Mouse (Mus musculus): Measurements from ENCODE around the gene Mis18bp1. TPM values are rescaled to one million over a fixed set of nuclear protein-coding genes. Genes with fewer than 3 reads are reported as not detected.

Mis18bp1 gene
- polyA plus RNA-seq (2012) = 3.4 and 4.4 TPM in 2 replicates

DNA sequence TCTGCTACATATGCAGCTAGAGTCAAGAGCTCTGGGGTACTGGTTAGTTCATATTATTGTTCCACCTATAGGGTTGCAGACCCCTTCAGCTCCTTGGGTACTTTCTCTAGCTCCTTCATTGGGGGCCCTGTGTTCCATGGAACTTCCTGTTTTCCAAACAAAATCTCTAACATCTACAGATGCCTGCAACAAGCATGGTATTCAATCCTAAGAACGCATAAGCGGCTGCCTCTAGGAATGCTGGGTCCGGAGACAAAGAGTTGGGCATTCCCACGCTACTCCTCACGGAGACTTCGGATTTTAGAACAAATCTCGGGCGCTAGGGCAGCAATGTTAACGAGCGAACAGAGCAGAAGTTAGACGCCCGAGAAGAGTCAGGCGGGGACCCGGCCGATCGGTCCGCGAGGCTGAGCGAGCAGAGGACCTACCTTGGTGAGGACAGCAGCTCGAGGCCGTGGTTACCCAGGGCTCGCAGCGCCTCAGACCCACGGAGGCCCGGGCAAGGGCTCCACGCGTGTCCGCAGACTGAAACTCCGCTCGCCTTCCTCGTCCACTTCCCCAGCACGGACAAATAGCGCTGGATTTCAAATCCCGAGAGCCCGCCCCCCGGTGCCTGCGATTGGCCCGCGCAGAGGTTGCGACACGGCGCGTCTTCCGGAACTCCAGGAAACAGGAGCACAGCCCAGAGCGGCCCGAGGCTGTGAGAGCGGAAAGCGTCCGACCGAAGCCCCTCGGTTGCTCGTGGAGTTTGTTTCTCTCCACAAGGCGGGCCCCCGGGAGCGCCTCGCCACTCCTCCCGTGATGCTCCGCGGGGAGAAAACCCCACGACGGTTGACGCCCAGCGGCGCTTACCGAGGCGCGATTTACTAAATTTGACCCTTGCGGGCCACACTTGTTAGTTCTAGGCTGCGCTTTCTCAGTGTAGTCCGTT is at the start of gene Mis18bp1:
Gene Mis18bp1, minus strand, starts transcription at position 584 of the 931 bp plus-strand sequence.

Other genes starting within 250 kb of the Mis18bp1 start
- gene Klhl28, start 207.1 kb downstream of the Mis18bp1 start, polyA plus RNA-seq (2012) = 0.31 and 0.47 TPM in 2 replicates
- 4.6 and 5.2 TPM in 2 replicates for gene Togaram1, start 206.8 kb downstream of the Mis18bp1 start, polyA plus RNA-seq (2012)
- 12.8 and 13.3 TPM in 2 replicates for gene Prpf39, start 136.3 kb downstream of the Mis18bp1 start, polyA plus RNA-seq (2012)
- gene Fkbp3, start 98.6 kb downstream of the Mis18bp1 start, polyA plus RNA-seq (2012) = 129 and 152 TPM in 2 replicates
- gene Fancm, start 97.0 kb downstream of the Mis18bp1 start, polyA plus RNA-seq (2012) = 2.4 TPM in 2 replicates
- 0.05 TPM in 1 of 2 replicates, not detected in the other for gene Wdr20rt, start 52.9 kb upstream of the Mis18bp1 start, polyA plus RNA-seq (2012)

All from megakaryocyte-erythroid progenitor cell, adult 5 weeks (primary cell).